Mouse (Mus musculus) limb, embryonic 14.5 days (tissue): Measurements from ENCODE around the gene Eno2. TPM values are rescaled to one million over a fixed set of nuclear protein-coding genes. Genes with fewer than 3 reads are reported as not detected.

Source experiments
- ATAC-seq: fragments of 200-750 bp; cut with Nextera tagmentation; 2 replicates; pipeline ENCODE4 v1.8.0; 2017; ENCODE audit warnings: low read depth, moderate number of reproducible peaks, moderate TSS enrichment; ENCODE audit not compliant: low FRiP score
- DNase-seq: peaks from one replicate; pipeline ENCODE4 v3.0.0-alpha.2; 2015; ENCODE audit warnings: low spot score
- H3K27ac ChIP-seq: fragments of 300-500 bp; sonication (generic); replicated peaks from 2 replicates; pipeline ENCODE4 v1.5.1; 2014; ENCODE audit warnings: low read depth, mild to moderate bottlenecking, low read length, moderate library complexity, mixed read lengths
- H3K27me3 ChIP-seq: fragments of 300-500 bp; sonication (generic); 2 replicates; pipeline ENCODE4 v1.6.1; 2014; ENCODE audit warnings: low read length, mixed read lengths; ENCODE audit not compliant: control insufficient read depth, insufficient read depth
- H3K36me3 ChIP-seq: fragments of 300-500 bp; sonication (generic); 2 replicates; pipeline ENCODE4 v1.6.1; 2014; ENCODE audit warnings: mild to moderate bottlenecking, low read length, moderate library complexity, mixed read lengths; ENCODE audit not compliant: control insufficient read depth, insufficient read depth
- H3K4me1 ChIP-seq: fragments of 300-500 bp; sonication (generic); 2 replicates; pipeline ENCODE4 v1.6.1; 2014; ENCODE audit warnings: antibody characterized with exemption, low read length, mixed read lengths; ENCODE audit not compliant: control insufficient read depth, insufficient read depth
- H3K4me2 ChIP-seq: fragments of 300-500 bp; sonication (generic); replicated peaks from 2 replicates; pipeline ENCODE4 v1.6.1; 2014; ENCODE audit warnings: low read depth, mild to moderate bottlenecking, low read length, moderate library complexity; ENCODE audit not compliant: severe bottlenecking
- H3K4me3 ChIP-seq: fragments of 300-500 bp; sonication (generic); replicated peaks from 2 replicates; pipeline ENCODE4 v1.5.1; 2014; ENCODE audit warnings: low read length
- H3K9ac ChIP-seq: fragments of 300-500 bp; sonication (generic); 2 replicates; pipeline ENCODE4 v1.6.1; 2014; ENCODE audit warnings: mild to moderate bottlenecking, low read depth, low read length, moderate library complexity; ENCODE audit not compliant: severe bottlenecking
- H3K9me3 ChIP-seq: fragments of 300-500 bp; sonication (generic); 2 replicates; pipeline ENCODE4 v1.6.1; 2016; ENCODE audit warnings: low read length; ENCODE audit not compliant: control insufficient read depth
- POLR2A ChIP-seq: fragments of 200-500 bp; IDR thresholded peaks from 2 replicates; pipeline ENCODE4 v1.8.0; 2012; ENCODE audit warnings: inconsistent platforms, mild to moderate bottlenecking, moderate library complexity, borderline replicate concordance; ENCODE audit not compliant: insufficient read depth, insufficient read length; ENCODE audit errors: extremely low read depth
- WGBS: fragments of 180-500 bp; shearing (Covaris S2); extraction: QIAGEN DNeasy Blood & Tissue Kit; methylation state at CpG from one replicate; pipeline ENCODE4 v1.1.7; 2014; 5-methylcytosine and 5-hydroxymethylcytosine counted together
- polyA plus RNA-seq, 2 experiments: library from polyadenylated mRNA; depleted of rRNA in 1 of 2; stranded (reverse) in 1 of 2; unstranded in 1 of 2; fragments of >200 nt; fragmentation: Nextera tagmentation in 1 of 2; extraction: Ambion mirVana in 1 of 2; gene quantifications; 2 replicates each; pipeline versions ENCODE4 v1.2.1 to v1.2.3; 2012 to 2014

The Eno2 gene
- polyA plus RNA-seq, 2 experiments: 6.0 to 21.7 TPM

DNA sequence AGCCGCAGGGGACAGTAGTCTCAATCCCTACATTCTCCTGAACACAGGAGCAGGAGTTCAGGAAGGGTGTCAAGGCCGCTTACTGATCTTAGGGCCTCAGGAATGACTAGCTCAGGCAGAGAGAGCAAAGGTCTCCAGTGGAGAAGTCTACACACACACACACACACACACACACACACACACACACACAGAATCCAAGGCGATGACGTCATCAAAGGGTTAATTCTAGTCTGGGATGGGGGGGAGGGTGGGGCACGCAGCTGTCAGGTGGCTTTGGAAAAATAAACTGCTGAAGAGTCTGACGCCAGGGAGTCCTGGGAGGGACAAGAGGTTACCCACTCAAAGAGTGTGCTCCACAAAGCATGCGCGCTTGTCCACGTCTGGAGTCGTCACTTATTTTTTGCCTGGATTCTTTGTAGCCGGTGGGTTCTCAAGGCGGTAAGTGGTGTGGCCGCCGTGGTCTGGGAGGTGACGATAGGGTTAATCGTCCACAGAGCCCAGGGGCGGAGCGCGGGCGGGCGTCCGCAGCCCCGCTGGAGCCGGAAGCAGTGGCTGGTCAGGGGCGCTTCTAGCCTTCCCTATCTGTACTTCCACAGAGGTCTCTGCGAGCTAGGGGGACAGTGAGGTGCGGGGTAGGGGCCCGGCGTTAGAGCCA lies 39.0 kb upstream of the Eno2 start, which contains the start of gene Spsb2:
Gene Spsb2, plus strand, starts transcription at position 304 of the 655 bp plus-strand sequence.
- H3K36me3 ChIP-seq: peaks cover 29% of the 10 kb centered on the region
- peak within 1 kb of the TSS; percentile 58 for H3K4me3 ChIP-seq
- DNase-seq (peak; percentile 62), ATAC-seq (peak; percentile 62)
- H3K4me2 ChIP-seq: peak within 1 kb of the TSS; percentile 95
- no peaks in the 10 kb centered on the region for H3K9me3 ChIP-seq
- TF ChIP-seq POLR2A: no peak
- peak within 1 kb of the TSS; percentile 64 for H3K9ac ChIP-seq
- peak within 1 kb of the TSS; percentile 86 for H3K27ac ChIP-seq
- 6% methylated on average over 29 of the region's 29 CpGs for WGBS
- H3K27me3 ChIP-seq: no peaks in the 10 kb centered on the region
- H3K4me1 ChIP-seq: peaks cover 25% of the 10 kb centered on the region

DNA sequence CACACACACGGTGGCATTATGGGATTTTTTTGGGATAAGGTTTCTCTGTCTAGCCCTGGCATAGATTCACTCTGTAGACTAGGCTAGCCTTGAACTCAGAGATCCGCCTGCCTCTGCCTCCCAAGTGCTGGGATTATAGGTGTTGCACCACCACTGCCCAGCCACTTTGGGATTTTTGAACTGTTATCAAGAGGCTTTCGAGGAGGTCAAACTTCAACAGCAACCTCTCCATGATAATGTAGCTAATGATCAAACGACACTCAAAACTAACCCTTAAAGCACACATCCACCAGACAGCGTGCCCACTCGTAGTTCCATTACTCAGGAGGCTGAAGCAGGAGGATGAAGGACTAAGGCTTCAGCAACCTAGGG lies 38.5 kb upstream of the Eno2 start:
- no peaks in the 10 kb centered on the region for H3K27me3 ChIP-seq
- H3K4me3 ChIP-seq: peak overlapping the region; percentile 58
- no peak for TF ChIP-seq POLR2A
- H3K4me1 ChIP-seq: peaks cover 25% of the 10 kb centered on the region
- no peaks in the 10 kb centered on the region for H3K9me3 ChIP-seq
- no peak for DNase-seq
- 82% methylated on average over 6 of the region's 6 CpGs for WGBS
- ATAC-seq: no peak
- peak overlapping the region; percentile 59; the same call in 1 of the 2 replicates for H3K27ac ChIP-seq
- H3K4me2 ChIP-seq: peak overlapping the region; percentile 95
- H3K9ac ChIP-seq: 0 out of 2 replicates have a peak overlapping the region, but pooled peaks have one; percentile 64
- peaks cover 29% of the 10 kb centered on the region for H3K36me3 ChIP-seq

DNA sequence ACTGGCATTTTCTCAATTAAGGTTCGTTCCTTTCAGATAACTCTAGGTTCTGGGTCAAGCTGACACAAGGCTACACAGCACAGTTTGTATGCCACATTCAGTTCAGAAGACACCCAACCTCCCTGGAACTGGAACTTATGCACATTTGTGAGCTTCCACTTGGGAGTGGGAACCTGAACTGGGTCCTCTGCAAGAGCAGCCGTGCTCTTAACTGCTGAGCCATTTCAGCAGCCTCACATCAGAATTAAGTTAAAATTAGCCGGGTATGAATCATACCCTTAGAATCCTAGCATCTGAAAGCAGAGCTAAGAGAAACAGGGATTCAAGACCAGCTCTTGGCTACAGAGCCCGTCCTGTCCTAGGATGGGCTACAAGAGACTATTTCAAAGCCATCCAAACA lies 37.9 kb upstream of the Eno2 start:
- no peak overlapping the region for H3K27ac ChIP-seq
- 81% methylated on average over 4 of the region's 4 CpGs for WGBS

DNA sequence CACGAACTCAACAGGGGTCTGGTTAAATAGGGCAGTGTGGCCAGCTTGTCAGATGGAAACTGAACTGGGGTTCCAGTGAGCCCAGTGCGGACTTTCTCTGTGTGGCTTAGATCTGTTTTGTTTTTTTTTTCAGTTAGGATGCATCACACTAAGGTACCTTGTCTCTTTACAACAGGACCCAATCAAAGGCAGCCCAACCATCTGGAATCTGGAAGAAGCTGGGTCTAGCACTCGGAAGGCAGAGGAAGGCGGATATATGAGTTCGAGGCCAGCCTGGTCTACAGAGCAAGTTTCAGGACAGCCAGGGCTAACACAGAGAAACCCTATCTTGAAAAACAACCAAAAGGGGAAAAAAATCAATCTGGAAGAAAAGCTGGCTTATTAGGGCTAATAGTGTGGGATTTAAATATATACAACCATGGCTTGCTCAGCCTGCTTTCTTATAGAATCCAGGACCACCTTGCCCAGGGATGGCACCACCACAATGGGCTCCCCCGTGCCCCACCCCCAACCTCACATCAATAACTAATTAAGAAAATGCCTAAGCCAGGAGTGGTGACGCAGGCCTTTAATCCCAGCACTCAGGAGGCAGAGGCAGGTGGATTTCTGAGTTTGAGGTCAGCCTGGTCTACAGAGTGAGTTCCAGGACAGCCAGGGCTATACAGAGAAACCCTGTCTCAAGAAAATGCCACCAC lies 37.1 kb upstream of the Eno2 start:
- H3K27me3 ChIP-seq: no peaks in the 10 kb centered on the region
- no peak for TF ChIP-seq POLR2A
- peak overlapping the region; percentile 75 for H3K4me2 ChIP-seq
- peak overlapping the region; percentile 86 for H3K27ac ChIP-seq
- no peak for DNase-seq
- ATAC-seq: no peak
- H3K4me3 ChIP-seq: peak overlapping the region; percentile 45; the same call in 1 of the 2 replicates
- H3K9ac ChIP-seq: no peak overlapping the region
- WGBS: 72% methylated on average over 7 of the region's 7 CpGs
- peaks cover 16% of the 10 kb centered on the region for H3K36me3 ChIP-seq
- H3K9me3 ChIP-seq: no peaks in the 10 kb centered on the region
- peaks cover 14% of the 10 kb centered on the region for H3K4me1 ChIP-seq

More for the DNA sequence above, 37.9 kb upstream of the Eno2 start:
- TF ChIP-seq POLR2A: no peak
- Histone ChIP-seq H3K9ac (no peak overlapping the region), H3K27me3 (no peaks in the 10 kb centered on the region), H3K36me3 (peaks cover 24% of the 10 kb centered on the region), H3K4me2 (no peak overlapping the region), H3K9me3 (no peaks in the 10 kb centered on the region), H3K4me3 (no peak overlapping the region), H3K4me1 (peaks cover 20% of the 10 kb centered on the region)
- no peak for DNase-seq
- no peak for ATAC-seq

DNA sequence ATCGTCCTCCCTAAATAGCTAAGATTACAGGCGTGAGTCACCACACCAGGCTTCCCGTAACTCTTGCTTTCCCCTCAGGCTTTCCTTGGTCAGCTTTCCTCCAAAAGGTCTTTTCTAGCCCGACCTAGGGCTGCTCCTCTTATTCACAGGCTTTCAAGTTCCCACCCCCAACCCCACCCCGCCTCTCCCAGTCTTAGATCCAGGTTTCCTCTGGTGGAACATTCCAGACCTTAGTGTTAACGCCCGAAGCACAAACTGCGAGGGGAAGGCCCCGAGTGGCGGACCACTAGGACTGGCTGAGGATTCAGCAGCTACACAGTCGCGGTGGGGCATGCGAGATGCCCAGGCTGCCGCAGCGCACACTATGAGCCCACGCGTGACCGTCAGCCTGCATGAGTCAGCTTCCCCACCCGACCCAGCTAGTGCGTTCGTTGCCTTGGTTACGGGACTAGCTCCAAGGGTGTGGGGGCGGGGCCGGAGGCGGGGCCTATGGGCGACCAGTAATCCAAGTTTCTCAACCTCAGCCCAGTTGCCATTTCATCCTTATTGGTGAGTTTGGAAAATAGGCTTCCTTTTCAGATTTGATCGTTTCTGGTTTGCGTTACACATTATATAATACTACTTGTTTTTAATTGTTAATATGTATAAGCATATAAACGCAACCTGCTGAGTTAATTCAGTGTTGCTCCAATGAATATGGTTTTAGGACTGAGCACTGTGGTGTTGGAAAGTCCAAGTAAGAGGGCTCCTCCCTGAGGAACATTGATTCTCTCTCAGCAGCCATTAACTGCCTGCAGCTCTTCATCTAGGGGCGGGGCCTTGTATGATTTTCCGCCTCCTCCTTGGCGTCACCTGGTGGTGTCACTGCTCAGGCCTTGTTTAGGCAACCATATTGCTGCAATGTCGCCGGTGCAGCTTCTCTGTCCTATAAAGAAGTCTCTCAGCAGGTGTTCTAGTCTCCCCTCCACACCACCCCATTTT lies 36.2 kb upstream of the Eno2 start:
- peak overlapping the region; percentile 45 for H3K4me3 ChIP-seq
- H3K9ac ChIP-seq: peak overlapping the region; percentile 53
- no peaks in the 10 kb centered on the region for H3K9me3 ChIP-seq
- peak overlapping the region; percentile 86 for H3K27ac ChIP-seq
- peaks cover 8% of the 10 kb centered on the region; the same call in 1 of the 2 replicates for H3K36me3 ChIP-seq
- H3K4me1 ChIP-seq: peaks cover 14% of the 10 kb centered on the region
- peak; percentile 97 for DNase-seq
- peak overlapping the region; percentile 75 for H3K4me2 ChIP-seq
- ATAC-seq: peak; percentile 83
- H3K27me3 ChIP-seq: no peaks in the 10 kb centered on the region
- no peak for TF ChIP-seq POLR2A
- WGBS: 1% methylated on average over 34 of the region's 34 CpGs
